Mouse (Mus musculus) urinary bladder, postnatal 10 days (tissue): Measurements from ENCODE around the gene Gnb2.

Experiments
- DNase-seq: peaks from one replicate; pipeline ENCODE4 v3.0.0; 2022; ENCODE audit warnings: low spot score

The Gnb2 gene

DNA sequence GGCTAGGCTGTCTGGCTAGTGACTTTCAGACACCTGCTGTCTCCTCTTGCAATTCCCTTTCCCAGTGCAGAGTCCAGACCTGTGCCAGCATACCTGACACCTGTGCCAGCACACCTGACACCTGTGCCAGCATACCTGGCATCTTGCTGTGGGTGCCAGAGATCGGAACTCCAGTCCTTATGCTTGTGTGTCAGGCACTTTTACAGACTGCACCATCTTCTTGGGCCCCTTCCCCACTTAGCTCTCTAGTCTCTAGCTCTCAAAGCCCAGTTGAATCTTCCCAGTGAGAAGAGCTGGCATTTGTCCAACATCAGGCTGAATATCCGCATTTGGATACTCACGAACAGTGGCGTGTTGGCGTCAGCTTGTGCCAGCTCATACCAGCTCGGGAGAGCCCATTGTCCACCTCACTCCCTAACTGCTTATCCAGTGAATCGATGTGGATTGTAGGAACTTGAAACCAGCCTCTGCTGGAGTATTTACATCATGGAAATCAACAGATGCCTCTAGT lies 6.0 kb upstream of the Gnb2 start:
- DNase-seq, result no peak

DNA sequence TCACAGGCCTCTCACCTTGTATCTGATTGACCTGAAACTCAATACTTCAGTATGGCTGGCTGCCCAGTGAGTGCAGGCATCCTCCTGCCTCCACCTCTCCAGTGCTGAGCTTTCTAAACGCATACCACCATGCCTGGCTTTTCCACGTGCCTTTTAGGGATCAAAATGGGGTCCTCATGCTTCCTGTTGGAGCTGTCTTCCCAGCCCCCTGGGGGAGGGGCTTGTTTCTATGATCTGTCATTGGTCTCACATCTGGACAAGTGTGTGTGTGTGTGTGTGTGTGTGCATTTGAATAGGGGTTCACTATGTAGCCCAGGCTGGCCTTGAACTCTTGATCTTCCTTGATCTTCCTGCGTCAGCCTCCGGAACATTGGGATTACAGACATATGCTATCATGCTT lies 4.2 kb upstream of the Gnb2 start:
- DNase-seq, result no peak

DNA sequence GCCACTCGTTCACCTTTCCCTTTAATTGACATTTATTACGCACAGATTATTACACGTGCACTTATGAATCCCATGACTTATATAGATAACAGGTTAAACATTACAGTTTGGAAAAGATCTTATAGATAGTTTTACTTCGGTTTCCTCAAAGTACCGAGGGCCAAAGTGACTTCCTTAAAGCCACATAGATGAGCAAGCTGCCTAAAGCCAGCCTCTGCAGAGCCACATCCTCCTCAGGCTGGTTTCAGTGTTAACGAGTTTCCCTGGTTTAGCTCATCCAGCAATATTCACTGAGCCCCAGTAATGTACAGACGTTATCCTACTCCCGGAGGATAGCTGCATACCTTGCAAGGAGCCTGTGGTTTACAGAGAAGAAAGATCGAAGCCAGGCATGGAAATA lies 2.0 kb upstream of the Gnb2 start:
- DNase-seq, result no peak

DNA sequence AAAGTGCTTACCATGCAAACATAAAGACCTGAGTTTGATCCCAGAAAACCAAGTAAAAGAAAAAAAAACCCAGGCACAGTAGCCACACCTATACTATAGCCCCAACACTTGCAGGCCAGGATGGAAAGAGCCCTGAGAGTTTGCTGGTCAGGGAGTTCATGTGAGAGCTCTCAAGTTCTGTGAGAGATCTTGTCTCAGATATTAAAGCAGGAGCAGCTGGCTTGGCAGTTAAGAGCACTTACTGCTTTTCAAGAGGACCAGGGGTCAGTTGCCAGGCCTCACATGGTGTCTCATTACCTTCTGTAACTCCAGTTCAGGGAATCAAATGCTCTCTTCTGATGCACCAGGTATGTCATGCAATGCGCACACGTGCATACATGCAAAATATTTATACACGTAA lies 1.5 kb upstream of the Gnb2 start:
- DNase-seq, result no peak

DNA sequence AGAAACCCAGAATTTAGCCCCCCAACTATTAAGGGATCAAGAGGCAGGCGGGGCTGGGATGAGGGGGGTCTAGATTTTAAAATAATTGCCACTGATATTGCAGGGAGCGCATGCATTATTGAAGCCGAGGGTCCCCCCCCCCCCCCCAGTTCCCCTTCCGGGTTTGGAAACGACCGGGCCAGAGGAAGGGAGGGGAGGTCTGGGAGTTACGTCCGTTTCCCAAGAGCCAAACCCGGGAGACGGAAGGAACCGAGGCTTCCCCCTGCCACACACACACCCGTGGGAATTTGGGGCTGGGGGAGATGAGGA lies 548 bp downstream of the Gnb2 start:
- DNase-seq, result no peak

DNA sequence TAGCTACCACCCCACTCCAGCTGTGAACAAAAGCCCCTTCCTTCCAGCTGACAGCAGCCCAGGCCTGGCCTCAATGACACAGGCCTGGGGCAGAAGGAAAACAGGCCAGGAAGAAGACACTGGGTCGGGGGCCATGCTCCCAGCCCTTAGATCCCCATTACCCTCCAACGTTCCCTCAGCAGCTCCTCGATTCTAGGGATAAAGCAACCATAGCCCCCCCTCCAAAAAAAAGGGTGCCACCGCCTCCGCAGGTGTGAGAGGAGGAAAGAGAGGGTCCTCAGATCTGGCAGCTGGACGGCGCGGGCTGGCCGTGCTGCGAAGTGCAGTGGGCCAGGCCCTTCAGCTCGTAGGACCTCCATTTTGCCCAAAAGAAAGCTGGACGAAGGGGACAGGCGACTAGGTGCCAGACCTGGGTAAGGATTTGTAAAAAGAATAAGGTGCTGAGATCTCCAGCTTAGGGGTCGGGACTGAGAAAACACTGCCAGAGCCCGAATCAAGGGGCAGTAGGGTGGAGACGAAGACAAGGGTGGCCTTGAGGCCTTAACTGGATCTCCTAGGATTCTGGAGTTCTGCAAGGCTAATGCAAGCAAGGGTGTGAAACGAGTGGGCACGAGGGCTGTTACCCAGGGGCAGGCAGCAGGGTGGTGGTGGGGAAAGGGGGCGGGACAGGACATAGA lies 1.0 kb downstream of the Gnb2 start:
- no peak for DNase-seq

DNA sequence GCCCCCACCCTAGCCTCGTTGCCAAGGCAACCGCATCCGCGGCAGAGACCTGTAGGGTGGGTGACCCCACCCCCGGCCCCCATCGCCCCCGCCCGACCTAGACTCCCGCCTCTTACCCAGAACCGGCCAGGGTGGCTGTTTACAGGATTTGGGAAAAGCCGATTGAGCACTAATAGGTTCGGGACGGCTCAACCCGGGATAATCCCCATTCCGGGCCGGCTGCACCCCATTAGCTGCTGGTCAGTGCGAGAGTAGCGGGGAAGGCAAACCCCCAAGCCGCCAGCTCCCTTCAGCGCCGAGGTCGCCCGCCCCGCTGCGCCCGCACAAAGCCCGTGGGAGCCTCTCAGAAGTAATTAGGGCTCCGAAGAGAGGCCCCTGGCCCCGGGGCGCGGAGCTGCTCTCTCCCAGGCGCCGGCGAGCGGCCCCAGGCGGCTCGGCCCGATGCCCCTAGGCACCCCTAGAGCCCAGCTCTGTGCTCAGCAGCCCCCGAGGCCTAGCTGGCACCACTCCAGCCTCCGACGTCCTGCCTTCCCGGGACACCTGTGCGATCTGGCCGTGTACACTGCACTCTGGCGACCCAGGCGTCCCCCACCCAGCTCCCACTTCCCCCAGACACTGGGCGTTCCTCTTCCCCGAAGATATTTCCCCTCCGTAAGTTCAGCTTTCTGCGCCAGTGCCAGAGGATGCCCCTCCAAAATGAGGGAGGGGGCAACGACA lies 1.7 kb downstream of the Gnb2 start:
- DNase-seq, result no peak

DNA sequence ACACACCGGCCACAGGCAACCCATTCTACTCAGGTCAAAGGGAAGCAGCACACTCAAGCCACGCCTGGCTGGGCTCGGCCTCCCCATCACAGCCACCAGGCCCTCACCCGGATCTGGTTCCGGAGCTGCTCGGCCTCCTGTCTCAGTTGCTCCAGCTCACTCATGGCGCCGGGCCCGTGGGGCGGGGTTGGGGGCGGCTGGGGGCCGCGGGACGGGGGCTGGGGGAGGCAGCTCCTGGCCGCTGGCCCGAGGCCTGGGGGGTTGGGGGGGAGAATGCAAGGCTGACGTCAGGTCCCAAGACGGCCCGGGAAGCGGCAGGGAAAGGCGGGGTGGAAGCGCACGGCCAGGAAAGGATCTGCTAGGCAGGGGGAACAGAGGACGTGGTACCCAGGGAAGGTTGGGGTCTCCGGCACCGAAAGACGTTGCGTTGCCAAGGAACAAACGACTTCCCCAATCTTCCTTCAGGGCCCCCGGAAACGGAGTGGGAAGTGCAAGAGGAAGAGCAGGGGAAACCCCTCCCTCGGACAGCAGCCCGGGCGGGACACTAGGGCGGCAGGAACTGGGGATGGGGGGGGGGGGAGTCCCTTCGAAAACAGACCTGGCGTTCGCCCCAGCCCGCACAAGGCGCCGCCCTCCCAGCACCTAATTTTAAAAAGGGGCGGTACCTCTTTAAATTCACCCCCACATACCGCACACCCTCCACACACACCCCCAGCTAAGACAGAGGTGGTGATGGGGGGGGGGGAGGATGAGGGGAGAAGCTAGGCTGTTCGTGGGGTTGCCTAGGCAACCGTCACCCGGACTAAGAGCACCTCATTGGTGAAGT lies 2.5 kb downstream of the Gnb2 start:
- DNase-seq, result no peak

DNA sequence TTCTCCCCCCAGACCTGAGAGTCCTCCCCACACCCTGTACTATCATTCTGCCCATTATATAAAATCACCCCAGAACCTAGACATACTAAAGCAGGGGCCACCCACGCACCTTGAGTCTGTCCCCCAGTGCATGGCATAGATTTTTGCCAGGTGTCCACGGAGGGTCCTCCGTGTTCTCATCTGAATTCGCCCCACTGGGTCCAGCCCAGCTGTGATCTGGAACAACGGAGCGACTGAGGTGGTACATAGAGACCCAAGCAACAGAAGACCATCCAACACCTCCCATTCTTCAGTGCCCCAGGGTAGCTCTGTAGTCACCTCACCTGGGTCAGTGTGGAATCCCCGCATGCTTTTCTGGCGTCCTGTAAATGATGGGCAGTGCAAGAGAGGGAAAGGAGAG lies 3.2 kb downstream of the Gnb2 start:
- DNase-seq, result no peak

DNA sequence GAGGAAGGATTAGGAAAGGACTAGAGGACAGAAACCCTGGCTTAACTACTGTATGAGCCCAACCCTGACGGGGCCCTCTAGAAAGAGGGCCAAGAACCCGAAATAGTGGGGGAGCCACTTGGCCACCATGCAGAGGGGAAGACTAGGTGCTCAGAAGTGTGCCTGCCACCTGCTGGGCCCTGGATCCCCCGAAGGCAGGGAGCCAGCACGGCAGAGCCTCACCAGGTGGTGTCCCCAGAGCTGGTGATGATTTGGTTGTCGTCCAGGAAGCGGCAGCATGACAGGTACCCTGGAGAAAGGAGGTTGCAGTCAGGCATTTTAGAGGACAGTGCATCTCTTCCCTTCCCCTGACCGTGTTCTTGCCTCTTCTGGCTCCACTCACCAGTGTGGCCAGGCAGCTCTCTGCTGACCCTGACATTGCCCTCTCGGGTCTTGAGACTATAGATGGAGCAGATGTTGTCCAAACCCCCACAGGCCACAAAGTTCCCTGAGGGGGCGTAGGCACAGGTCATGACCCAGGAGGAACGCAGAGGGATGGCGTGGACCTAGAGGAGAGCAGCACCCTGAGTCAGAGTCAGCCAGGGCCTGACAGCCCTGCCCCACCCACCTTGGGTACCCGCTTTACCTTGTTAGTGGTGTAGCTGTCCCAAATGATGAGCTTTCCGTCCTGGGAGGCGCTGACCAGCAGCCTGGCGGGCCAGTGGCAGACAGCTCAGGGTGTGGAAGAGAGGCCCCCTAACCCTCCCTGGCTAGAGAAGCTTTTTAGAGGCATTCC lies 3.9 kb downstream of the Gnb2 start:
- DNase-seq, result no peak

DNA sequence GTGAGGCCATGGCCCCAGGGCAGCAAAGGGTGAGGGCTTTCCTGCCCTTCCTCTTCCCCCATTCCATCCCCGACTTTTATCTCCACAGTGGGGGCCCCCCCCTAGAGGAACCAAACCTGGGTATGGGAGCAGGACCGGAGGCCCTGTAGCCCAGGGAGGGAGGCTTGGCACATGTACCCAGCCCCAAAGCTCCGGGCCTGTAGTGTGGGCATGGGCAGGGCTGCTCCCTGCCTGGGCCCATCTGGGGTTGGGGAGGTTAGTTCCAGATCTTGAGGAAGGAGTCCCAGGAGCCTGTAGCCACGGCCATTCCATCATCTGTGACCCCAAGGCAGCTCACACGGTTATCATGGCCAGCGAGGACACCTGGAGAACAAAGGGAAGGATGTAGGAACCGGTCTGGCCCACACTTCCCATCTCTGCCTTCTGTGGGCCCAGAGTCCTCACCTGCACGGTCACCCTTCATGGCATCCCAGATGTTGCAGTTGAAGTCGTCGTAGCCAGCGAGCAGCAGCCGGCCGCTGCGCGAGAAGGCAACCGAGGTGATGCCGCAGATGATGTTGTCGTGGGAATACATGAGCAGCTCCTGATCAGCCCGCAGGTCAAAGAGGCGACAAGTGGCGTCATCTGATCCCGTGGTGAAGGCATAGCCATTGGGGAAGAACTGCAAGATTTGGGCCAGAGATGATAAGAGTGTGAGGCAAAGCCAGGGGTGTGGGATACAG lies 4.9 kb downstream of the Gnb2 start:
- DNase-seq, result no peak

DNA sequence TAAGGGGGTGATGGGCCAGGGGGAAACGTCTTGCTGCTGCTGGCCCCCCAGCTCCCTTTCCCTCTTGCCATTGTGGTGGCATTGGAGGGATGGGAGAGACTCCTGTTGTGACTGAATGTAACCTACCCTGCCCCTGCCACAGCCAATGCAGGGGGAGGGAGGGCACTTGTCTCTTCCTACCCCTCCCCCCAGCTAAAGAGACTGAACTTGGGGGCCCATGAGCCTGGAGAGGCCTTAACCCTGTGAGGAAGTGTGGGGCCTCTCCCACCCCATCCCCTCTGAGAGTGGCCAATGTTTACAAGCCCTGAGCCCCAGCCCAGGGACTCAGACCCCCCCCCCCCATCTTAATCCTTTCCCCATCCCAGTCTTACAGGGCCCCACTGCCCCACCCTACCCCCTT lies 5.9 kb downstream of the Gnb2 start:
- DNase-seq, result no peak

DNA sequence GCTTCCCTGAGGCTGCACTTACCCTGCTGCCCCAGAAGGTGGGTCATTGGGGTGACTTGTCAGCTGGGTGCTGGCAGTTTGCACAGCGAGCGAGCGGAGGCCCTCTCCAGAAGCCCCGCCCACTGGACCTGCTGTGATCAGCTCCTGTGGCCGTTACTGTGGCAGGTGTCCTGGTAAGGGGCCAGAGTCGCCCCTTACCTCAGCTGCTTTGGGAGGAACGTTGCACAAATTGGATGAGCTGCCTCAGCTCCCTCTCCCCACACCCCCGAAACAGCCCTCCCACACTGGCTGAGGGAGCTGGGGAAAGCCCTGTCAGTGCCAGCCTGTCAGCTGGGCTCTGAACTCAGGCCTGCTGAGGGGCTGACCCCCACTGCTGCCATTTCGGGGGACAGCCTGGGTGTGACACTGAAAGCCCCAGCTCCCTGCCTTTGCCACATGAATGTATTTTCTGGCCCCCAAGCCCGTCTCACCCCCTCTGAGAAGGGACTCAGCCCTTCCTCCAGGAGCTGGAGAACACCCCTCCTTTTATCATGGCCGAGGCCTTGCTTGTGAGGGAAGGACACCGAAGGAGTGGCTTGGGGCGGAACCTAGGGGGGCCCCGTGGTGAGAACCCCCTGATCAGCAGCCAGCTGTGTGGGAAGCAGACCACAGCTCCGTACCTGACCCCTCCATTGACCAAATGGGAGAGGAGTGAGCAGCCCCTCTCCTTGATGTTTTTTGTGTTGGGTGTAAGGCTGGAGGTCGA lies 6.9 kb downstream of the Gnb2 start:
- DNase-seq, result no peak

DNA sequence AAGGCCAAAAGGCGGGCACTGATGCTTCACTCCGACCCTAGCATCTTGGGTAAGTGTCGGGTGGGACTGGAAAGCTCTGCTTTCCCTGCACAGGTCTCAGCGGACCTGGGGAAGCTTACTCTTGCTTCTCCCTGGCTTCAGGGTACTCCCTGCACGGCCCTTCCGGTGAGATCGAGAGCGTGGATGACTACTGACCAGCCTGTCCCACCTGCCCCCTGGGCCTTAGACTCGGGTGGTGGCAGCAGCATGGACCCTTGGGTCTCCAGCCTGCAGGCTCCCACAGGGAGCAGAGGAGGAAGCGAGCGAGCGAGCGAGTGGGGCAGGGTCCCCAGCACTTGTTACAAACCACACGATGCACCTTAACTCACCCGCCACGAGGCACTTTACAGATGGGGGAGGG lies 7.8 kb downstream of the Gnb2 start:
- DNase-seq, result no peak

DNA sequence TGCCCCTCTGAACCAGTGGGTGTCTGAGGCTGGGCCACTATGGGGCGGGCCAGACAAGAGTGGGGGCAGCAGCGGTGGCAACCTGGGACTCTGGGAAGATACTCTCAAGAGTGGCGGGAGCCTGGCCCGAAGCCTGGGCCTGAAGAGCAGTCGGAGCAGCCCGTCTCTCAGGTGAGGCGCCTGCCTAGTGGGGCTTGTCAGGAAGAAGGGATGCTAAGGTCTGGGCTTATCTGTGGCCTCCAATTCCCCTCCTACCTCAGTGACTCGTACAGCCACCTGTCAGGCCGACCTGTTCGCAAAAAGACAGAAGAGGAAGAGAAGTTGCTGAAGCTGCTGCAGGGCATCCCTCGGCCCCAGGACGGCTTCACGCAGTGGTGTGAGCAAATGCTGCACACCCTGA lies 8.6 kb downstream of the Gnb2 start:
- DNase-seq, result no peak

DNA sequence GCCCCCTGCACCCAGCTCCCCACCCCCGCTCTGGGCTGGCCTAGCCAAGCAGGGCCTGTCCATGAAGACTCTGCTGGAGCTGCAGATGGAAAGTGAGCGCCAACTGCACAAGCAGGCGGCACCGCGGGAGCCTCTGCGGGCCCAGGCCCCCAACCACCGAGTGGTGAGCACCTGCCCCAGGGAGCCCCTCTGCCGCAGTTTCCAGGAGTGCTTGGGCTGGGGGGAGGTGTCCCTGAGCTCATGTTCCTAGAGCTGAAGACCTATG lies 9.1 kb downstream of the Gnb2 start:
- DNase-seq, result no peak

DNA sequence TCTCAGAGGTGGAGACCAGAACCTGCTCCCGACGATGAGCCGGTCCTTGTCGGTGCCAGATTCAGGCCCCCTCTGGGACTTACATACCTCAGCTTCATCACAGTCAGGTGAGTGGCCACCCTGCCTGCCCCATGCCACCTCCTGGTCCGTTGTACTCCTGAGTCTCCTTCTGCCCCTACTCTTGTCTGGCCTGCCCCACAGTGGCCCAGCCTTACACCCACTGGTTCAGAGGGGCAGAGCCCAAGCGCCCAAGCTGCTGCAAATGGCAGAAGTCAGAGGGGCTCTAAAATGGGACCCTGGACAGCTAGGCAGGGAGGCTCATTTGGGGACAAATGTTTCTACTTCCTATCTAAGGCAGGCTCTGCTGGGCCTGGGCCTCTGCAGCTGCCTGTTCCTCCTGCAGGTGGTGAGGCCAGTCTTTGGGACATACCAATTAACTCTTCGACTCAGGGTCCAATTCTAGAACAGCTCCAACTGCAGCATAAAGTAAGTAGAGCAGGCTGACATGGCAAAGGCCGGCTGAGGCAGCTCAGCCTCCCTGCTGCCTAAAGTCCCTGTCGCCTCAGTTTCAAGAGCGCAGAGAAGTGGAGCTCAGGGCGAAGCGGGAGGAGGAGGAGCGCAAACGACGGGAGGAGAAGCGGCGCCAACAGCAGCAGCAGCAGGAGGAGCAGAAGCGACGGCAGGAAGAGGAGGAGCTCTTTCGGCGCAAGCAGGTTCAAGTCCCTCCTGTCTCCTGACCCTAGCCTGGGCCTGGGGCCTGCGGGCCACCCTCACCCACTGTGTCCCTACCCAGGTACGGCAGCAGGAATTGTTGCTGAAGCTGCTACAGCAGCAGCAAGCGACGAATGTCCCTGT lies 9.7 kb downstream of the Gnb2 start:
- no peak for DNase-seq

DNA sequence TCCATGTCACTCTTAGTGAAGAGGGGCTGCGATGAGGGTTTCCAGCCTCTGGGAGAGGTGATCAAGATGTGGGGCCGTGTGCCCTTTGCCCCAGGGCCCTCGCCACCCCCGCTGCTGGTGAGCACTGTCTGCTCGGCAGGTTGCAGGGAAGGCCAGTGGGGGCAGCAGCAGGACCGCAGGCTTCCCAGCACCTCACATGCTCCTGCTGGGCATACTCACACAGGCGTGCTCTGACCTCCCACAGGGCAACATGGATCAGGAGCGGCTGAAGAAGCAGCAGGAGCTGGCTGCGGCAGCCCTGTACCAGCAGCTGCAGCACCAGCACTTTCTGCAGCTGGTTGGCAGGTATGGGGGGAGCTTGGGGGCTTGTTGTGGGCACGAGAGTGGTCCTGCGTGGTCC lies 10.6 kb downstream of the Gnb2 start:
- no peak for DNase-seq

DNA sequence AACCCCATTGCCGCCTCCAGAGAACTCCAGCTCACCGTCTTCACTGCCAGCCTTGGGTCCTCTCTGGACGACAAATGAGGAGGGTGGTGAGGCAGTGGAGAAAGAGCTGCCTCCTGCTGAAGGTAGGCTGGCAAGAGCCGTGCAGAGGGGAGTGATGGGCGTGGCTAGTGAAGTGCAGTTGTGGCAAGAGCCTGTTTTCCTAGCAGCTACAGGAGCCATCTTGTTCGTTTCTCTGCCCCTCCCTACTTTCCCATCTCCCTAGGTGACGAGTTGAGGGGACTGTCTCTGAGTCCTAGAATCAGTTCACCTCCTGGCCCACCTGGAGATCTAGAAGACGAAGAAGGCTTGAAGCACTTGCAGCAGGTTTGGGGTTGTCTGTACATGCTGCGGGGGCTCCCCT lies 11.4 kb downstream of the Gnb2 start:
- no peak for DNase-seq
